20 mouse cellular contexts compared by ENCODE assay signal in genomic region chr8:103457176-103457575, GRCm38 (mm10).
DNase-seq lines count a peak whose midpoint lies in the region.
"Had no signal": no experiment of that assay in that cellular context is flagged by ENCODE, and none has a peak within 500 bp of the region (broad histone marks: within the 10 kb centered on the region; RNA-seq: fewer than 3 reads in every experiment).

No protein-coding gene starts in this region.

- peak; percentile 81 for DNase-seq in heart, adult 11 months
- DNase-seq in heart, postnatal 10 days: no peak
- DNase-seq in layer of hippocampus, adult 18-20 months (ENCODE audit: low spot score in 2 of 2): peak; percentile 25 to 67
- no peak for DNase-seq in layer of hippocampus, postnatal 25 days (ENCODE audit: extremely low spot score in 1 of 2, low spot score in 1 of 2)
- peak; percentile 27 for DNase-seq in brain, adult 2 months (ENCODE audit: low read depth, low spot score)
- peak; percentile 19 to 42 for DNase-seq in layer of hippocampus, adult 8-10 months (ENCODE audit: low spot score in 2 of 2)
- no peak for DNase-seq in cerebellum, postnatal 10 days
- DNase-seq: adrenal gland, postnatal 10 days; adrenal gland, postnatal 36 days; B cell, adult 2 months; cerebellum, adult 11 months; cerebellum, adult 2 months; cerebellum, adult 9-11 months; cerebellum, postnatal 36 days; embryo, embryonic 11 days; gastrocnemius, adult 2 months; gastrocnemius, postnatal 14 days; heart, adult 18-20 months; heart, postnatal 14 days; heart, postnatal 4 days had no signal

- intact Hi-C loops in heart, postnatal 10 days (cut with DNase I): no loop called here

Comparison
In these comparisons a context has a peak if more than half of its experiments do, and no peak if none do; other contexts are left out.
1. DNase-seq: peak in heart, adult 11 months (single experiment), layer of hippocampus, adult 18-20 months (2 of 2), brain, adult 2 months (single experiment) and layer of hippocampus, adult 8-10 months (2 of 2); none in heart, postnatal 10 days (0 of 2), layer of hippocampus, postnatal 25 days (0 of 2) and cerebellum, postnatal 10 days (0 of 2).